Mouse (Mus musculus) embryo, embryonic 11.5 days (tissue): ENCODE results near the gene Cstf1.
A peak's percentile ranks its signal among the peaks of the same experiment; 100 is the strongest.

Experiments
- DNase-seq: peaks from one replicate; pipeline ENCODE4 v3.0.0-alpha.2; 2012; ENCODE audit warnings: low read depth, low spot score

Gene Cstf1

DNA sequence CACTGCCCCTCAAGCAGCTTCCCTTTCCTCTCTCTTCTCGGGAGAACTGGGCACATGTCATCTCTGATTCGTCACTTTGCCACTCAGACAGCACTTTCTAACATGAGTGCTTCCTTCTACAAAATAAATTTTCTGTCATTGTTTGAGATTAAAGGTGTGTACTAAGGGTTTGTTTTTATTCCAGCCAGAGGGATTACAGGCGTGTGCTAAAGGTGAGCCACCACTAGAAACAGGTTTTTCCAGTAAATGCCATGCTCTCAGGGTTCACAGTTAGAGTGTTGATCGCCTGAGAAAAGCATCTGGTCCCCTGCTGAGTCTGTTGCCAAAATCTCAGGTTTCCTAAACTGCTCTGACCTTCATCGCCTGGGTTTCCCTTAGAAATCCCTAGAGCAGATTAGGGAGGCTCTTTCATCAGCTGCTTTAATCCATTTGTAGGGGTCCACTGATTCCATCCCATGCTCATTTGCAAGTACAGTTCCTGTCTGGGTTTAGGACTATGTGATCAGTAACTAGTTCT lies 6.6 kb downstream of the Cstf1 start:
- no peak for DNase-seq

DNA sequence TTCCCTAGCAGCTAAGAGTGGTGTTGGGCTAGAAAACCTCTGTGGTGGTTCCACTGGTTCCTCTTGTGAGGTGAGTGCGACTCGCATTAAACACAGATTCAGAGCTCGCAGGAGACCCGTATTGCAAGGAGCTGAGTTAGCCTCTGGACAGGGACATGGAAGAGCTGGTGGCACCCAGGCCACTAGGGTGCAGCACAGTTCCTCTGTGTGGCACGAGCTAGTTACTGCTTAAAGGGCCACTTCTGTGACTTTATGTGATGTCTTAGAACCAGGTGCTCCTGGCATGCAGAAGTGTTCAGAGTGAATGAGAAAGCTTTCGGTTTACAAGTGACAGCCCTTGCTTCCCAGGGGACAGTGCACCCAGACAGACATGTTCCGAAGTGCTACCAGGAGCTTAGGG lies 7.9 kb downstream of the Cstf1 start:
- no peak for DNase-seq

DNA sequence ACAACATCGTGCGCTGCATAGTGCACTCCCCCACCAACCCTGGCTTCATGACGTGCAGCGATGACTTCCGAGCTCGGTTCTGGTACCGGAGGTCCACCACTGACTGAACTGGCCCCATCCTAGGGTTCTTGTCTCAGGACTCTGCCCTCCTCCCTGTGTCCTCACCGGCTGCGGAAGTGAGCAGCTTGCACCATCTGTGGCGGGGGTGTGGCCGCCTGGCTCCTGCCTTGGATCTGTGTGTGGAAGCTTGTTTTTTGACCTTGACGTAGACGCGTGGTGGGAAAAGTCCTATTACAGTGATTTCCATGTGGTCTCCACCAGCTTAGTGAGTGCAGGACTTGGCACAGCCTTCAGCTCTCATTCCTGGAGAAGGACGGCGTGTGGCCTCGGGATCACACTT lies 10.0 kb downstream of the Cstf1 start:
- no peak for DNase-seq

DNA sequence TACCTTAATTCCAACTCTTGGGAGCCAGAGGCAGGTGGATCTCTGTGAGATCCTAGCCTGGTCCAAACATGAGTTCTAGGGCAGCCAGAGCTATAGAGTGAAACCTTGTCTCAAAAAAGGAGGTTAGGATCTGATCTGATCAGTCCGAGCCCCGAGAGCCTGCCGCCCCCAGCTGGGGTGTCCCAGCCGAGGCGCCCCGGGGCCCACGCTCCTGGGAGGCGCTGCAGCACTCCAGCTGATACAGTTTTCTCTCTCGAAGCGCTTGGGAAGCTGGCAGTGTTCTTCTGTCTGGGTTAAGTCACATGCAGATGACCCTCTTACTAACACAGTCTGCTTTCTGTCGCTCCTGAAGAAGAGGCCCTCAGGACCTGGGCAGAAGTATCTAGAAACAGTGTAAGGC lies 10.9 kb downstream of the Cstf1 start:
- no peak for DNase-seq

GRCm38 (mm10) chr2:172381898-172382297 lies 11.4 kb downstream of the Cstf1 start:
- DNase-seq, result no peak

DNA sequence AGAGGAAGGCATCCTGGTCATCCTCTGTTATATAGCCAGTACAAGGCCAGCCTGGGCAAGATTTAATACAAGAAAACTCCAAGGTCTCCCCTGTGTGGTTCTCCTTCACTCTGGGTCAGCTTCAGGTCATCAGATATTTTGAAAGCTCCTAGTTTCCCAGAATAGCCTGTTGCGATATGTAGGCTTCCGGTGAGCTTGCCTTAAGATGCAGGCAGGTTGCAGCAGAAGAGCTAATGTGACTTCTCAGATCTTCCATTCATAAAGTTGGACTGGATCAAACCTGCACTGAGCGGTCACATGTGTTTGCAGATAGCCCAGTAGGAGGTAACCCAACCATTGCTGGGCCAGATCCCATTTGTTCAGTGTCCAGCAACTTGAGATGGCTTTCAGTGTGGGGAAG lies 14.2 kb downstream of the Cstf1 start:
- DNase-seq, result no peak

GRCm38 (mm10) chr2:172390341-172390740 lies 19.9 kb downstream of the Cstf1 start:
- no peak for DNase-seq

- DNase-seq, result no peak
These were observed 21.6 kb downstream of the Cstf1 start for GRCm38 (mm10) chr2:172392041-172392521.

DNA sequence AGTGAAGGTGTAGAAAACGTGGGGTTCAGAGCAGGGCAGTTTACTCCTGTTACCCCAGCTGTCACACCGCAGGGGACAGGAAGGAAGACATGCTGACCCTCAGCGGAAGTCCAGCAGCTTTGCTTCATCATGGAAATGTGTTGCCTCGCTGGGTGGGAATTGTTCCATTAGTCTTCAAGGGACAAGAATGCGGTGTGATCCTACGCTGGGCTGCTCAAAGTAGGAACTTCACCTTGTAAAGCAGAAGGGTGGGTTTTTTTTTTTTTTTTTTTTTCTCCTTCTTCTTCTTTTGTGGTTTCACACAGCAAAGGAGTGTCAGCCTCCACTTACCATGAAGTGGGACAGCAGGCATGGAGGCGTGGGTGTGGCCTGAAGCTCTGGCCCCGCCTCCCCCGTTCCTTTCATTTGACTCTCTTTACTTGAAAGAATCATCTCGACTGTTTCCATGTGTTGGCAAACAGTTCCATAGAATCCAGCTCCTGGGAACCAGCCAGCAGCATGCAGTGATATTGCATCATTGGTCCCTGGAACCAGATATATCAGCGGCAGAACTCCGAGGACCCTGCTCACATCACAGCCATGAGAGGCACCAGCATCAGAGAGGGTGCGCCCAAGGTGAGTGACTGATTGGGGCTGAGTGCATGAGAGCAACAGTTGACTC lies 23.0 kb downstream of the Cstf1 start, which contains the start of gene Cass4:
Gene Cass4, plus strand, starts transcription at position 404 of the 661 bp plus-strand sequence.
- DNase-seq, result no peak

DNA sequence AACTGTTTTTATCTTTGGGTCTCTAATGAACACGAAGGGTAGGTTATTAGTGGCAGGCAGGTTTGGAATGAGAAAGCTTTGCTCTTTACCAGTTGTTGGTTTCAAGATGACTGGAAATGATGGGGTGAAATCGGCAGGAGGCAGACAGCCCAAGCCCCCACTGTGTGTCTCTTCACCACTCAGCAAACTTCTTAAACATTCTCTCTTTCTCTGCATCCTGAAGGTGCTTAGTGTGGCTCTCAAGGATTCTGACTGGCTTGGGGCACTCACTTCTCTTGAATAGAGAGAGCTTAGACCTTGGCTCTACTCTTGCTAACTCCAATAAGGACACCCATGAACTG lies 23.5 kb downstream of the Cstf1 start:
- DNase-seq, result no peak

- no peak for DNase-seq
These were observed 24.2 kb downstream of the Cstf1 start for GRCm38 (mm10) chr2:172394671-172395070.

DNA sequence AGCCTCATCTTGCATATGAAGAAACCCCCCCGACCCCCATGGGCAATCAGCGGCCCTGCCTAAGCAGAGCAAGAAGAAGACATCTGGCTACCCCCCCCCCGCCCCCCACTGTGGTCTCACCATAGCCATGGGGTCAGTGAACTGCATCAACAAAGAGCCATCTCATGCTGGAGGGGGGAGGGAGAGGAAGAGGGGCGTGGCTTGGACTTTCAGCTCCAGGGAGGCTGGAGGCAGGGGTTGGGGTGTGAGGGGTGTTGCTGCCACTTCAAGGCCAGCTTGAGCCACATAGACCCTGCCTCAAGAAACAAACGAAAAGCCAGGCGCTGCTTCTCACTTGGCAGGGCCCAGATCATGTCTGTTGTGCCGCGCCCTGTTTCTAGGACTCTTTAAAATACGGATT lies 25.5 kb downstream of the Cstf1 start:
- DNase-seq, result no peak

DNA sequence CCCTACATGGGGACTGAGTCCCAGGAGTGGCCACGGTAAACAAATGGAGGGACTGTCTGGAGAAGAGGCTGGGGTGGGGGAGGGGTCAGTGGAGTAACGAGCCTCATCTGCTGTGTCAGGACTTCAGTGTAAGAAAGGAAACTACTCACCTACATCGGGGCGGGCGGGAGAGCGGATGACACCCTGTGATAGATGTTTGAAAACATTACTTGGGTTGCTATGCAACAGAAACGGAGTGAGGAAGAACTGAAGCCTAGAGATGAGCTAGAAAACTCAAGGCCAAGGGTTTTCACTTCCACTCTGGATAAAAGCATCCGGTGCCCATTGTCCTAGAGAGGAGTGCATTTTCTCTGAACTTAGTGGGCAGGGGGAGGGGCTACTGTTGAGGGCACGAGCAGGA lies 29.4 kb downstream of the Cstf1 start:
- DNase-seq, result no peak

GRCm38 (mm10) chr2:172401116-172401825 lies 30.8 kb downstream of the Cstf1 start:
- DNase-seq, result no peak

DNA sequence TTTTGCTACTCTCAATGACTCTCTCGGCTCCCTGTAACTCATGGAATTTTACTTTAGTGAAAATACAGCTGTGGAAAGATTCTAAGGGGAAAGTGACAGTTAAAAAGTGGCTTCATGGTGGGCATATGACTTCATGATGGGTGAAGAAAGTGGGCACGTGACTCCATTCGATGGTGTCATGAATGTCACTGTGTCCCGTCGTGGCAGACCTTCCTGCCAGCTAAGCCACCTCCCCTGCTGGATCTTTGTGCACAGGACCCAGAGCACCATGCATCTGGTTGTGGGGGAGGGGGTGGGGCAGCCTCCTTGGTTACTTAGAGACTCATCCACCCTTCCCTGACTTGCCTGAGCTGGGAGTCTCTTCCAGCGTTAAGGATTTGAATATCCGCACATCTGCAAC lies 33.8 kb downstream of the Cstf1 start:
- no peak for DNase-seq

- DNase-seq, result no peak
These were observed 34.5 kb downstream of the Cstf1 start for GRCm38 (mm10) chr2:172405011-172405410.

- no peak for DNase-seq
These were observed 35.7 kb downstream of the Cstf1 start for GRCm38 (mm10) chr2:172406173-172406572.

DNA sequence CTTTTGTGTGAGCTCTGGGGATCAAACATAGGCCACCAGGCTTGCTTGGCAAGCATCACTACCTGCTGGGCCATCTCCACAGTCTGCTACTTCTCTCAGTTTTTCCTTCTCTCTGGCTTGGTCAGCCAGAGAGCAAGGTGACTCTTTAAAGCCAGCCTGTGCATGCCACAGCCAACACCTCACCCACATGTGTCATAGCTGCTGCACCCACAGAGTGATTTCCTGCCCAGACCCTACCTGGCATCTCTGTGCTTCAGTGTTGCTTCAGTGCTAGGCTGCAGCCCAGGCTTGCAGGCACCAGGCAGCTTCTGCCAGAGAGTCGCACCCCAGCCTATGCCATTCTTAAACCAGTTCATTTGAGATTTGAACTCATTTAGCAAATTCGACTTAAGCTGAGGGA lies 37.0 kb downstream of the Cstf1 start:
- no peak for DNase-seq

DNA sequence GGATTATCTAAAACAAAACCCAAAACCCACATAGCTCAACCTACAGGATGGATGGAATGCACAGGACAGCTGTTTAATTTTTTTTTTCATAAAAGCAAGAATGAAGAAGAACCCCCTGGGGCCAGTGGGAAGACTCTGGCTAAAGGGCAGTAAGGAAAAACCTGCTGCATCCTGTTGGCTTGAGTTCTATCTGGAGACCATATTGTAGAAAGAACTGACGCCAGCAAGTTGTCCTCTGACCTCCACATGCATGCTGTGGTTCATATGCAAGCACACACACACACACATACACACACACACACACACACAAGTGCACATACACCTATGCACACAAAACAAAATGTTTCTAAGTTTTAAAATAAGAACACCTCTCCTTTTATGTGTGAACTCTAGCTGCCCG lies 40.2 kb downstream of the Cstf1 start:
- no peak for DNase-seq

DNA sequence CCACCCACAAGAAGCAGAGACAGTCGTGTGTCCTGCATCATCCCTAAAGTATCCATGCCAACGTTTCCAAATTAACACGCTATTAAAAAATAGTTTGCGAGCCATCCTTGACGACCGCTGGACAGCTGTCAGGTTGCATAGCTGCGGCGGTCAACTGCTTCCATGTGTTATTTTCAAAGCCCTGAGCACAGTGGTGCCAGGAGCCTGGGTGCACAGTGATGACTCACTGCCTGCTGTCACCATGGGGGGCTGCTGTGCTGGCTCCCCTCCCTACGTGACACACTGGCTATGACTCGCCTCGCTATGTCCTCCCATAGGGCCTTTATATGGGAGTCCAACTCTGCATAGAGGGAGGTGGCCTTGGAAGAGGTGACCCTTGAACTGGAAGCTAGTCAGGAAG lies 40.6 kb downstream of the Cstf1 start:
- DNase-seq, result no peak

GRCm38 (mm10) chr2:172412454-172412853 lies 42.0 kb downstream of the Cstf1 start:
- DNase-seq, result peak; percentile 26

- DNase-seq, result no peak
These were observed 42.8 kb downstream of the Cstf1 start for GRCm38 (mm10) chr2:172413273-172413672.

- no peak for DNase-seq
These were observed 43.4 kb downstream of the Cstf1 start for GRCm38 (mm10) chr2:172413894-172414293.
